Mouse (Mus musculus): ENCODE measurements around the gene Hist1h4f.

- no peak for TF ChIP-seq POLR2A (IDR thresholded peaks at IDR 0.05; ENCODE audit: low read depth, low read length)
- no peak for TF ChIP-seq CTCF (conservative IDR thresholded peaks at IDR 0.05; ENCODE audit: insufficient read depth, insufficient read length, low read depth, low read length)
Measured at GRCm38 (mm10) chr13:23595185-23595584, 43.7 kb upstream of the Hist1h4f start.

Measured in kidney, adult 2 months (tissue).